Mouse (Mus musculus) lung, adult 2 months (tissue): ENCODE results near the gene Dusp1.

Experiments used
- CTCF ChIP-seq: fragments of 200-500 bp; IDR thresholded peaks from 2 replicates; pipeline ENCODE4 v1.5.1; 2011; ENCODE audit warnings: mild to moderate bottlenecking, low read length, control low read depth; ENCODE audit not compliant: insufficient read depth
- POLR2A ChIP-seq: fragments of 200-500 bp; IDR thresholded peaks from 2 replicates; pipeline ENCODE4 v1.6.1; 2011; ENCODE audit warnings: low read depth, mild to moderate bottlenecking, control low read depth, low read length, borderline replicate concordance; ENCODE audit errors: extremely low read depth

GRCm38 (mm10) chr17:26548566-26548965, 13.4 kb downstream of the Dusp1 start:
- TF ChIP-seq POLR2A (no peak), CTCF (no peak)
